In the genomic region with DNA sequence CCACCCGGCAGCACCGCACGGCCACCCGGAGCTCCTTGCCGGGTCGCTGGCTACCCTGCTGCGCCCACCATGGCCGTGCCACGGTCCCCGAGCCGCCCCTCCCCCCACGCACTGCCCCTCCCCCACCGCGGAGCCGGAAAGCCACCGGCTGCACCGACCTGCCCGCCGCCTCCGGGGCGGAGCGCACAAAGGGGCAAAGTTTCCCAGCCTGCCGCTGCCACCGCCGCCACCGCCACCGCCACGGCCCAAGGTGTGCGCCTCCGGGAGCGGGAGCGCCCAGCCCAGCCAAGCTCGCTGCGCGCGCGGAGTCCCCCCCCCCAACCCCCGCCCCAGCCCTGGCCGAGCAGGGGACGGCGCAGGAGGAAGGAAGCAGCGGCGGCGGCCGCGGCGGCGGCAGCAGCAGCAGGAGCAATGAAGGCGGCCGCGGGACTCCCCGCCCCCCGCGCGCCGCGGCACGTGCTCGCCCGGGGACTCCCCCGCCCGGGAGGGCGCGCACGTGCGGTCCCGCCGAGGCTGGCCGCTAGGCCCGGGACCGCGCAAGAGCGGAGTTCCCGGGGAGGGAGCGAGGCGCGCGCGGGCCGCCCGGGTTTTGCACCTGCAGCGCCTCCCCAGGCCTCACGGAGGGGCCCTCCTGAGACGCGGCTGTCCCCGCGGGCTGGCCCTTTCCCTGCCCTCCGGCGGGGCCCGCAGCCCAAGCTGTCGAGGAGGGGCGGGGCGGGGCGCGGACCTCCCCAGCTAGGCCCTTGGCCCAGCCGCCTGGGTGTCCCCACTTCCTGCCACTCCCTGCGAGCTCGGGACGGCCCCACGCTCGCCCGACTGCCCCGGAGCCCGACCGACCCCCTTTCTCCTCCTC, we compare ENCODE assay signal across 8 mouse cellular contexts. TPM values are rescaled to one million over a fixed set of nuclear protein-coding genes. Genes with fewer than 3 reads are reported as not detected.
A peak's percentile ranks its signal among the peaks of the same experiment; 100 is the strongest.
DNase-seq lines count a peak whose midpoint lies in the region; ATAC-seq and TF ChIP-seq lines count a peak whose summit lies in the region.

No protein-coding gene starts in this region.

- intact Hi-C loops in left cerebral cortex, postnatal 36 days (cut with DNase I): loop anchor here (2.0 to 5.0 kb wide), 2 partner anchors 16 to 51 kb away; partner anchors contain the start of gene Dguok

- H3K36me3 ChIP-seq in forebrain, postnatal 0 days (ENCODE audit: insufficient read depth): no peaks in the 10 kb centered on the region
- H3K36me3 ChIP-seq in hindbrain, embryonic 10.5 days: peaks cover 29% of the 10 kb centered on the region

- no peaks in the 10 kb centered on the region for H3K9me3 ChIP-seq in forebrain, postnatal 0 days (ENCODE audit: low read length)
- H3K9me3 ChIP-seq in hindbrain, embryonic 10.5 days: no peaks in the 10 kb centered on the region

- peak overlapping the region; percentile 87 for H3K9ac ChIP-seq in forebrain, postnatal 0 days

- TF ChIP-seq CTCF in forebrain, postnatal 0 days (IDR thresholded peaks at IDR 0.05; ENCODE audit: low read depth): peak; percentile 40

- H3K4me2 ChIP-seq in forebrain, postnatal 0 days (ENCODE audit: low read depth): peak overlapping the region; percentile 95

- peak overlapping the region; percentile 95 for H3K27ac ChIP-seq in forebrain, postnatal 0 days (ENCODE audit: low read depth, low read length)
- peak overlapping the region; percentile 100 for H3K27ac ChIP-seq in hindbrain, embryonic 10.5 days

- DNase-seq in Muller cell, postnatal 12 days (ENCODE audit: inconsistent ontology term): peak; percentile 76
- peak; percentile 48 to 75 for DNase-seq in cerebellum, adult 18-20 months
- DNase-seq in forebrain, postnatal 0 days: peak; percentile 87
- DNase-seq in hindbrain, embryonic 10.5 days (ENCODE audit: low spot score): peak; percentile 80
- DNase-seq in left cerebral cortex, postnatal 36 days (ENCODE audit: low spot score in 2 of 2): peak; percentile 56 to 75
- peak; percentile 70 for DNase-seq in right cerebral cortex, postnatal 25 days
- peak; percentile 80 to 82 for DNase-seq in urinary bladder, postnatal 36 days (ENCODE audit: low spot score in 2 of 2)

- peak overlapping the region; percentile 79 for H3K4me3 ChIP-seq in forebrain, postnatal 0 days (ENCODE audit: low read depth, low read length)
- H3K4me3 ChIP-seq in hindbrain, embryonic 10.5 days: peak overlapping the region; percentile 93

- H3K27me3 ChIP-seq in forebrain, postnatal 0 days (ENCODE audit: insufficient read depth, low read length): no peaks in the 10 kb centered on the region
- 0 out of 2 replicates have a peak, but pooled peaks cover 4% of the 10 kb centered on the region for H3K27me3 ChIP-seq in hindbrain, embryonic 10.5 days (ENCODE audit: insufficient read depth, poor library complexity, severe bottlenecking)

- ATAC-seq in forebrain, postnatal 0 days: peak; percentile 87
- peak; percentile 44 for ATAC-seq in megakaryocyte-erythroid progenitor cell, adult 5-6 weeks (replicated peaks; ENCODE audit: low FRiP score, low TSS enrichment, poor library complexity, severe bottlenecking)

- H3K4me1 ChIP-seq in forebrain, postnatal 0 days (ENCODE audit: insufficient read depth): peaks cover 33% of the 10 kb centered on the region
- peaks cover 75% of the 10 kb centered on the region for H3K4me1 ChIP-seq in hindbrain, embryonic 10.5 days (replicated peaks)

- under 1% methylated on average over 62 of the region's 105 CpGs for WGBS in forebrain, postnatal 0 days
- 0% methylated on average over 91 of the region's 105 CpGs for WGBS in hindbrain, embryonic 10.5 days

RNA-seq across cellular contexts. Expression of gene Tet3, which starts 2.5 kb away (rescaled TPM):
- 23.2 and 27.7 TPM in 2 replicates for total RNA-seq in forebrain, postnatal 0 days (2014; rRNA removed)
- polyA plus RNA-seq in forebrain, postnatal 0 days (2015; fragmentation: Nextera tagmentation; extraction: Ambion mirVana): 38.0 and 49.4 TPM in 2 replicates
- 51.1 and 56.5 TPM in 2 replicates for polyA plus RNA-seq in hindbrain, embryonic 10.5 days (2016; fragmentation: Nextera tagmentation; extraction: Ambion mirVana)
- total RNA-seq in left cerebral cortex, postnatal 36 days (2021): 10 to 100 TPM; 63.7 to 77.2 TPM
- 46.9 and 55.9 TPM in 2 replicates for total RNA-seq in megakaryocyte-erythroid progenitor cell, adult 5-6 weeks (2014; fragmentation: Nextera tagmentation)
- 12.6 and 13.5 TPM in 2 replicates for total RNA-seq in megakaryocyte-erythroid progenitor cell, adult 5-6 weeks (2017)

RNA-seq across cellular contexts. Expression of gene Dguok, which starts 50.4 kb away (rescaled TPM):
- total RNA-seq in forebrain, postnatal 0 days (2014; rRNA removed): 35.3 and 44.5 TPM in 2 replicates
- polyA plus RNA-seq in forebrain, postnatal 0 days (2015; fragmentation: Nextera tagmentation; extraction: Ambion mirVana): 47.8 and 52.1 TPM in 2 replicates
- polyA plus RNA-seq in hindbrain, embryonic 10.5 days (2016; fragmentation: Nextera tagmentation; extraction: Ambion mirVana): 61.3 and 68.8 TPM in 2 replicates
- total RNA-seq in left cerebral cortex, postnatal 36 days (2021): 10 to 100 TPM; 19.8 to 29.9 TPM
- 53.6 and 64.2 TPM in 2 replicates for total RNA-seq in megakaryocyte-erythroid progenitor cell, adult 5-6 weeks (2014; fragmentation: Nextera tagmentation)
- total RNA-seq in megakaryocyte-erythroid progenitor cell, adult 5-6 weeks (2017): 35.7 and 37.9 TPM in 2 replicates

Comparison
In these comparisons a context has a peak if more than half of its experiments do, and no peak if none do; other contexts are left out.
1. Peak in every context shown above with its lines: DNase-seq, ATAC-seq, H3K4me3 ChIP-seq and H3K27ac ChIP-seq.